Mouse (Mus musculus): ENCODE results near the gene Rac2. TPM values are rescaled to one million over a fixed set of nuclear protein-coding genes. Genes with fewer than 3 reads are reported as not detected.

Rac2 gene
- total RNA-seq, 1 experiment: 2.9 TPM

DNA sequence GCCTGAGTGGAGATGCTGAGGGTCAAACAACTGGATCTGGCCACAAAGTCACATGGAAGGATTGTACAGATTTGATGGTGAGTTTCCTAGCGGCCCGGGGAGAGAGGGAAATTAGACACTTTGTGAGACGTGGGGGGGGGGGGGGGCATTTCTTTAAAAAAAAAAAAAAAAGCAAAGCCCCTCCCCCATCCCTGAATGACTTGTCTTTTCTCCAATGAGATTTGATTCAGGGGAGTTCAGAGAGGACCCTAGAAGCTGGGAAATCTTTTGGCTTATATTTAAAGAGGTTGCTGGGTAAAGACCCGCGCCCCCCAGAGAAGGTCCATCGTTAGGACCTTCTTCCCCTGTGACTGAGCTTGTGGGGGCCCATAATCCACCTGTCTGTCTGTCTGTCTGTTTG, 23.9 kb upstream of the Rac2 start:
- no peaks in the 10 kb centered on the region for H3K9me3 ChIP-seq (ENCODE audit: control insufficient read depth, insufficient read depth, low read depth, low read length)
- no peaks in the 10 kb centered on the region for H3K36me3 ChIP-seq (ENCODE audit: control insufficient read depth, insufficient read depth, low read length, poor library complexity, severe bottlenecking)
- DNase-seq (ENCODE audit: low read depth, low spot score): no peak
- TF ChIP-seq ZC3H11A (IDR thresholded peaks at IDR 0.05; ENCODE audit: borderline replicate concordance, low read depth, low read length) (no peak), ZNF384 (IDR thresholded peaks at IDR 0.05; ENCODE audit: low read depth, low read length) (peak; percentile 74; the same call in 1 of the 2 replicates)
- peaks cover 0 to 4% of the 10 kb centered on the region in 2 experiments; a peak in 1 of 4 replicates for H3K4me1 ChIP-seq (ENCODE audit: control insufficient read depth in 2 of 2, insufficient read depth in 2 of 2, low read length in 2 of 2, poor library complexity in 1 of 2)
- no peak overlapping the region for H3K4me3 ChIP-seq (ENCODE audit: insufficient read depth in 1 of 2, low read depth in 1 of 2, low read length in 2 of 2, poor library complexity in 1 of 2, severe bottlenecking in 1 of 2)
- no peak overlapping the region for H3K9ac ChIP-seq (ENCODE audit: insufficient read depth, low read depth, low read length, poor library complexity, severe bottlenecking)
- in situ Hi-C loops (cut with MboI; ENCODE audit: low sequenced_read_pairs in 2 of 2, unreplicated experiment in 2 of 2): no loop called here
- no peak overlapping the region for H3K27ac ChIP-seq (ENCODE audit: insufficient read depth, low read depth, low read length, poor library complexity, severe bottlenecking)

DNA sequence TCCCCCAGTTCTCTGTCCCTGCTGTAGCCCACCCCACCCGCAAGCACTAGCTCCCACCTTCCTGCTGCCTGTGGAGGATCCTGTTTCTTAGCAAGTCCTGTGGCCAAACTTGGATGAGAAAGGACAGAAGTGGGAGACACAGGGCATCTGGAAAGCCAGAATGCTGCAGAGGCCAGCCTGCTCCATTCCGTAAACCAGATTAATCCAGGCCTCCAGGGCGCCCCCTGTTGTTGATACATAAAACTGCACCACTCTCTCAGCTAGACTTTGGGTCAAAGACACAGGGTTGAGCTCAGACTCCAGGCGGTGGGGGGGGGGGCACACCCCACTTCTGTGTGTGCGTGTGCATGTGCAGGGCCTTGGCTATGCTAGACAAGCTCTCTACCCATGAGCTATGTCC, 22.9 kb upstream of the Rac2 start:
- in situ Hi-C loops (cut with MboI; ENCODE audit: low sequenced_read_pairs in 2 of 2, unreplicated experiment in 2 of 2): no loop called here

DNA sequence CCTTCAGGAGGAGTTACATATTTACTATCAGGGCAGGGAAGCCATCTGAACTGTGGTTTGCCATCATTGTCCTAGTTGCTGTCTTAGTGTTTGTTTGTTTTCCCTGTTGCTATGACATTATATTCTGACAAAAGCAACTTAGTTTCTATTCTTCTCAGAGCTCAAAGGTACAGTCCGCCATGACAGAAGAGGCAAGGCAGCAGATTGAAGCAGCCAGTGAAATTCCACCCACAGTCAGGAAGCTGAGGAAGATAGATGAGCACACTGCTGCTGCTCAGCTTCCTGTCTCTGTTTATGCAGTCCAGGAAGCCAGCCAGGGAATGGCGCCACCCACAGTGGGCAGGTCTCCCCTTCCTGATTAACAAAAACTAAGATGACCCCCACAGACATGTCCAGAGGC, 22.2 kb upstream of the Rac2 start:
- H3K27ac ChIP-seq (ENCODE audit: insufficient read depth, low read depth, low read length, poor library complexity, severe bottlenecking): no peak overlapping the region
- H3K9me3 ChIP-seq (ENCODE audit: control insufficient read depth, insufficient read depth, low read depth, low read length): no peaks in the 10 kb centered on the region
- TF ChIP-seq ZNF384 (IDR thresholded peaks at IDR 0.05; ENCODE audit: low read depth, low read length): no peak
- no peak overlapping the region for H3K9ac ChIP-seq (ENCODE audit: insufficient read depth, low read depth, low read length, poor library complexity, severe bottlenecking)
- in situ Hi-C loops (cut with MboI; ENCODE audit: low sequenced_read_pairs in 2 of 2, unreplicated experiment in 2 of 2): no loop called here
- peaks cover 0 to 7% of the 10 kb centered on the region in 2 experiments; a peak in 1 of 4 replicates for H3K4me1 ChIP-seq (ENCODE audit: control insufficient read depth in 2 of 2, insufficient read depth in 2 of 2, low read length in 2 of 2, poor library complexity in 1 of 2)
- no peak for DNase-seq (ENCODE audit: low read depth, low spot score)
- H3K4me3 ChIP-seq (ENCODE audit: insufficient read depth in 1 of 2, low read depth in 1 of 2, low read length in 2 of 2, poor library complexity in 1 of 2, severe bottlenecking in 1 of 2): no peak overlapping the region
- H3K36me3 ChIP-seq (ENCODE audit: control insufficient read depth, insufficient read depth, low read length, poor library complexity, severe bottlenecking): no peaks in the 10 kb centered on the region

More for the DNA sequence above, 22.9 kb upstream of the Rac2 start:
- no peak overlapping the region for H3K4me3 ChIP-seq (ENCODE audit: insufficient read depth in 1 of 2, low read depth in 1 of 2, low read length in 2 of 2, poor library complexity in 1 of 2, severe bottlenecking in 1 of 2)
- no peaks in the 10 kb centered on the region for H3K36me3 ChIP-seq (ENCODE audit: control insufficient read depth, insufficient read depth, low read length, poor library complexity, severe bottlenecking)
- H3K27ac ChIP-seq (ENCODE audit: insufficient read depth, low read depth, low read length, poor library complexity, severe bottlenecking): no peak overlapping the region
- H3K4me1 ChIP-seq (ENCODE audit: control insufficient read depth in 2 of 2, insufficient read depth in 2 of 2, low read length in 2 of 2, poor library complexity in 1 of 2): peaks cover 0 to 7% of the 10 kb centered on the region in 2 experiments; a peak in 1 of 4 replicates
- H3K9me3 ChIP-seq (ENCODE audit: control insufficient read depth, insufficient read depth, low read depth, low read length): no peaks in the 10 kb centered on the region
- DNase-seq (ENCODE audit: low read depth, low spot score): no peak
- H3K9ac ChIP-seq (ENCODE audit: insufficient read depth, low read depth, low read length, poor library complexity, severe bottlenecking): no peak overlapping the region
- TF ChIP-seq MAFK (IDR thresholded peaks at IDR 0.05; ENCODE audit: insufficient read depth, low read depth, low read length) (no peak), ZNF384 (IDR thresholded peaks at IDR 0.05; ENCODE audit: low read depth, low read length) (no peak), HCFC1 (IDR thresholded peaks at IDR 0.05; ENCODE audit: borderline replicate concordance, insufficient read depth, low read length) (no peak), ZC3H11A (IDR thresholded peaks at IDR 0.05; ENCODE audit: borderline replicate concordance, low read depth, low read length) (no peak), CHD2 (IDR thresholded peaks at IDR 0.05; ENCODE audit: low read depth, low read length) (no peak)

- Histone ChIP-seq H3K9me3 (ENCODE audit: control insufficient read depth, insufficient read depth, low read depth, low read length) (no peaks in the 10 kb centered on the region), H3K4me3 (ENCODE audit: insufficient read depth in 1 of 2, low read depth in 1 of 2, low read length in 2 of 2, poor library complexity in 1 of 2, severe bottlenecking in 1 of 2) (no peak overlapping the region), H3K4me1 (ENCODE audit: control insufficient read depth in 2 of 2, insufficient read depth in 2 of 2, low read length in 2 of 2, poor library complexity in 1 of 2) (peaks cover 0 to 8% of the 10 kb centered on the region in 2 experiments; a peak in 1 of 4 replicates), H3K36me3 (ENCODE audit: control insufficient read depth, insufficient read depth, low read length, poor library complexity, severe bottlenecking) (no peaks in the 10 kb centered on the region), H3K9ac (ENCODE audit: insufficient read depth, low read depth, low read length, poor library complexity, severe bottlenecking) (no peak overlapping the region), H3K27ac (ENCODE audit: insufficient read depth, low read depth, low read length, poor library complexity, severe bottlenecking) (no peak overlapping the region)
- TF ChIP-seq HCFC1 (IDR thresholded peaks at IDR 0.05; ENCODE audit: borderline replicate concordance, insufficient read depth, low read length): no peak
- no peak for TF ChIP-seq ZNF384 (IDR thresholded peaks at IDR 0.05; ENCODE audit: low read depth, low read length)
- no peak for TF ChIP-seq ZC3H11A (IDR thresholded peaks at IDR 0.05; ENCODE audit: borderline replicate concordance, low read depth, low read length)
- TF ChIP-seq CHD2 (IDR thresholded peaks at IDR 0.05; ENCODE audit: low read depth, low read length): no peak
- TF ChIP-seq MAFK (IDR thresholded peaks at IDR 0.05; ENCODE audit: insufficient read depth, low read depth, low read length): no peak
- no peak for DNase-seq (ENCODE audit: low read depth, low spot score)
- in situ Hi-C loops (cut with MboI; ENCODE audit: low sequenced_read_pairs in 2 of 2, unreplicated experiment in 2 of 2): no loop called here
Measured at GRCm38 (mm10) chr15:78593896-78594425, 21.4 kb upstream of the Rac2 start.

- Histone ChIP-seq H3K9me3 (ENCODE audit: control insufficient read depth, insufficient read depth, low read depth, low read length) (no peaks in the 10 kb centered on the region), H3K4me1 (ENCODE audit: control insufficient read depth in 2 of 2, insufficient read depth in 2 of 2, low read length in 2 of 2, poor library complexity in 1 of 2) (peaks cover 0 to 8% of the 10 kb centered on the region in 2 experiments; a peak in 1 of 4 replicates), H3K36me3 (ENCODE audit: control insufficient read depth, insufficient read depth, low read length, poor library complexity, severe bottlenecking) (no peaks in the 10 kb centered on the region), H3K27ac (ENCODE audit: insufficient read depth, low read depth, low read length, poor library complexity, severe bottlenecking) (no peak overlapping the region), H3K9ac (ENCODE audit: insufficient read depth, low read depth, low read length, poor library complexity, severe bottlenecking) (no peak overlapping the region), H3K4me3 (ENCODE audit: insufficient read depth in 1 of 2, low read depth in 1 of 2, low read length in 2 of 2, poor library complexity in 1 of 2, severe bottlenecking in 1 of 2) (no peak overlapping the region)
- DNase-seq (ENCODE audit: low read depth, low spot score): no peak
- no peak for TF ChIP-seq ZNF384 (IDR thresholded peaks at IDR 0.05; ENCODE audit: low read depth, low read length)
- no peak for TF ChIP-seq ZC3H11A (IDR thresholded peaks at IDR 0.05; ENCODE audit: borderline replicate concordance, low read depth, low read length)
- TF ChIP-seq CHD2 (IDR thresholded peaks at IDR 0.05; ENCODE audit: low read depth, low read length): no peak
- no peak for TF ChIP-seq MAFK (IDR thresholded peaks at IDR 0.05; ENCODE audit: insufficient read depth, low read depth, low read length)
- no peak for TF ChIP-seq HCFC1 (IDR thresholded peaks at IDR 0.05; ENCODE audit: borderline replicate concordance, insufficient read depth, low read length)
- in situ Hi-C loops (cut with MboI; ENCODE audit: low sequenced_read_pairs in 2 of 2, unreplicated experiment in 2 of 2): no loop called here
Measured at GRCm38 (mm10) chr15:78592452-78592968, 19.9 kb upstream of the Rac2 start.
